Comparison of ENCODE assay signal across 28 mouse cellular contexts in the genomic region with DNA sequence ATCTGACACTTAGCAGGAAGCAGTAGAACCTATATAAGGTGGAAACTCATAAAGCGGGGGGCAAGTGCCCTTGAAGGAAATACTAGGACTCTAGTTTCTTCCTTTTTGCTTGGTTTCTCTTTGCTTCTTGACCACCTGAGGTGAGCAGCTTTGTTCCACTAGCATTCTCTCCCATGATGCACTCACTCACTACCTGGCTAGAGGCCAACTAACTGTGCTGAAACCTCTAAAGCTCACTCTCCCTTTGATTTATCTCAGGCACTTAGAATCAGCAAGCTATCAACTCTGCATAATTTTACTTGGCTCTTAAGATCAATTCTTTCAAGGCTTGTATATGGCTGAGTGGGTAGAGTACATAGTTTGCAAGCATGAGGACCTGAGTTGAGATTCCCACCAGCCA. TPM values are rescaled to one million over a fixed set of nuclear protein-coding genes. Genes with fewer than 3 reads are reported as not detected.
DNase-seq lines count a peak whose midpoint lies in the region; ATAC-seq and TF ChIP-seq lines count a peak whose summit lies in the region.
"Had no signal": no experiment of that assay in that cellular context is flagged by ENCODE, and none has a peak within 500 bp of the region (broad histone marks: within the 10 kb centered on the region; RNA-seq: fewer than 3 reads in every experiment).

No protein-coding gene starts in this region.

- no peak for TF ChIP-seq CTCF in Patski (IDR thresholded peaks at IDR 0.05)

- ATAC-seq in heart, embryonic 12.5 days (ENCODE audit: insufficient number of reproducible peaks, low FRiP score) = no peak
- peak; percentile 75 for ATAC-seq in Patski
- ATAC-seq in erythroblast, adult 5-6 weeks (replicated peaks; ENCODE audit: low FRiP score, poor library complexity, severe bottlenecking) = no peak

- CTCF ChIA-PET in Patski (lab: Charles Lee) = interaction anchor here (1.0 to 3.2 kb wide), 4 partner anchors 10 to 114 kb away, joined by 3 to 12 read pairs (median 5); no protein-coding TSS in a partner anchor

- in situ Hi-C loops in Patski (cut with MboI; ENCODE audit: low pct_unique_long_range_greater_than_20kb) = no loop called here

- H3K4me2 ChIP-seq in heart, embryonic 12.5 days = no peak overlapping the region
- H3K4me2 ChIP-seq: hindbrain, embryonic 13.5 days; limb, embryonic 12.5 days; liver, embryonic 15.5 days; lung, embryonic 14.5 days; midbrain, embryonic 12.5 days; neural tube, embryonic 12.5 days had no signal

- no peaks in the 10 kb centered on the region; the same call in 1 of the 2 replicates for H3K36me3 ChIP-seq in heart, embryonic 12.5 days
- H3K36me3 ChIP-seq: liver, embryonic 15.5 days; neural tube, embryonic 12.5 days had no signal

- WGBS in heart, embryonic 12.5 days = 84% methylated on average over 1 of the region's 1 CpGs

- no peak overlapping the region for H3K4me3 ChIP-seq in heart, embryonic 12.5 days
- H3K4me3 ChIP-seq: heart, embryonic 10.5 days; hindbrain, embryonic 13.5 days; limb, embryonic 12.5 days; liver, embryonic 15.5 days; midbrain, embryonic 12.5 days; myocyte; neural tube, embryonic 12.5 days had no signal

- POLR2A ChIA-PET in Patski (lab: Charles Lee) = interaction anchor here (0.7 to 2.0 kb wide), 3 partner anchors 10 to 102 kb away, joined by 3 to 7 read pairs (median 5); partner anchors contain the start of gene Fnbp1l

- H3K27me3 ChIP-seq in heart, embryonic 12.5 days (replicated peaks) = no peaks in the 10 kb centered on the region
- no peaks in the 10 kb centered on the region for H3K27me3 ChIP-seq in Patski
- H3K27me3 ChIP-seq: hindbrain, embryonic 13.5 days; limb, embryonic 12.5 days; liver, embryonic 15.5 days; midbrain, embryonic 12.5 days; neural tube, embryonic 12.5 days had no signal

- H3K27ac ChIP-seq in heart, embryonic 12.5 days (ENCODE audit: poor library complexity, severe bottlenecking) = no peak overlapping the region
- H3K27ac ChIP-seq: heart, embryonic 10.5 days; hindbrain, embryonic 13.5 days; limb, embryonic 12.5 days; liver, embryonic 15.5 days; midbrain, embryonic 12.5 days; neural tube, embryonic 12.5 days had no signal

- peak; percentile 71 for DNase-seq in heart, adult 11 months
- peak; percentile 6 for DNase-seq in lung, postnatal 10 days
- no peak for DNase-seq in lung, postnatal 25 days (ENCODE audit: low spot score)
- peak; percentile 54 for DNase-seq in 416B (ENCODE audit: low read depth)
- peak; percentile 96 for DNase-seq in Patski (ENCODE audit: low read depth, low spot score)
- DNase-seq in thymus, adult 18-20 months = no peak
- DNase-seq: adrenal gland, postnatal 14 days; B cell, adult 2 months; cerebellum, adult 18-20 months; cerebellum, postnatal 36 days; gastrocnemius, postnatal 10 days; heart, postnatal 36 days; kidney, adult 8-10 months; kidney, postnatal 10 days; layer of hippocampus, adult 9-11 months; lung, embryonic 14.5 days; lung, postnatal 36 days; retina, postnatal 1 day; right cerebral cortex, postnatal 14 days had no signal

- H3K9ac ChIP-seq in heart, embryonic 12.5 days = no peak overlapping the region
- H3K9ac ChIP-seq: hindbrain, embryonic 13.5 days; limb, embryonic 12.5 days; liver, embryonic 15.5 days; lung, embryonic 14.5 days; midbrain, embryonic 12.5 days; neural tube, embryonic 12.5 days had no signal

- no peaks in the 10 kb centered on the region for H3K9me3 ChIP-seq in heart, embryonic 12.5 days (replicated peaks)
- H3K9me3 ChIP-seq: heart, embryonic 10.5 days; hindbrain, embryonic 13.5 days; limb, embryonic 12.5 days; liver, embryonic 15.5 days; midbrain, embryonic 12.5 days; neural tube, embryonic 12.5 days had no signal

- H3K4me1 ChIP-seq in heart, embryonic 12.5 days (replicated peaks) = peaks cover 26% of the 10 kb centered on the region
- H3K4me1 ChIP-seq: liver, embryonic 15.5 days had no signal

RNA-seq across cellular contexts. Expression of gene Fnbp1l, which starts 17.1 kb away (rescaled TPM):
- 33.8 and 34.3 TPM in 2 replicates for polyA plus RNA-seq in heart, embryonic 12.5 days (2016; fragmentation: Nextera tagmentation; extraction: Ambion mirVana)
- polyA plus RNA-seq in Patski (2021) = 117 TPM
- 2.5 and 25.7 TPM in 2 replicates for total RNA-seq in erythroblast, adult 5-6 weeks (2015; ENCODE audit: low replicate concordance)
- 3.2 and 8.0 TPM in 2 replicates for total RNA-seq in erythroblast, adult 5-6 weeks (2017; ENCODE audit: low replicate concordance)

Comparison
In these comparisons a context has a peak if more than half of its experiments do, and no peak if none do; other contexts are left out.
1. DNase-seq: peak in heart, adult 11 months (single experiment), lung, postnatal 10 days (single experiment), 416B (single experiment) and Patski (single experiment); none in lung, postnatal 25 days (single experiment) and thymus, adult 18-20 months (0 of 2).